Mouse (Mus musculus): Measurements from ENCODE around the gene Prr14l.
A peak's percentile ranks its signal among the peaks of the same experiment; 100 is the strongest.
"Not testable (repeated sequence)": the region's sequence is repeated elsewhere in the genome, so short reads cannot be mapped to it uniquely, and the experiment has no call there.

Prr14l gene

GRCm38 (mm10) chr5:32785313-32785915, 68.6 kb downstream of the Prr14l start, which contains the start of gene Pisd:
Gene Pisd (minus strand): TSS chr5:32785646.
- DNase-seq: peak; percentile 95

GRCm38 (mm10) chr5:32784726-32785125, 69.3 kb downstream of the Prr14l start:
- peak; percentile 18 for DNase-seq

GRCm38 (mm10) chr5:32781596-32781995, 72.5 kb downstream of the Prr14l start:
- no peak for DNase-seq

- no peak for DNase-seq
Observed at GRCm38 (mm10) chr5:32778168-32778567, 75.9 kb downstream of the Prr14l start.

GRCm38 (mm10) chr5:32772361-32772760, 81.7 kb downstream of the Prr14l start:
- DNase-seq: no peak

- DNase-seq: no peak
Observed at GRCm38 (mm10) chr5:32767636-32768373, 86.3 kb downstream of the Prr14l start.

- no peak for DNase-seq
Observed at GRCm38 (mm10) chr5:32767004-32767403, 87.1 kb downstream of the Prr14l start.

GRCm38 (mm10) chr5:32761566-32762140, 92.4 kb downstream of the Prr14l start:
- DNase-seq: no peak

- no peak for DNase-seq
Observed at GRCm38 (mm10) chr5:32760787-32761186, 93.3 kb downstream of the Prr14l start.

- not testable (repeated sequence) for DNase-seq
Observed at GRCm38 (mm10) chr5:32760352-32760751, 93.7 kb downstream of the Prr14l start.

- DNase-seq: no peak
Observed at GRCm38 (mm10) chr5:32759662-32760061, 94.4 kb downstream of the Prr14l start.

- DNase-seq: no peak
Observed at GRCm38 (mm10) chr5:32756141-32756540, 97.9 kb downstream of the Prr14l start.

GRCm38 (mm10) chr5:32751736-32752135, 102.3 kb downstream of the Prr14l start:
- DNase-seq: no peak

- no peak for DNase-seq
Observed at GRCm38 (mm10) chr5:32748936-32749335, 105.1 kb downstream of the Prr14l start.

- DNase-seq: peak; percentile 46
Observed at GRCm38 (mm10) chr5:32747650-32748375, 106.2 kb downstream of the Prr14l start.

- DNase-seq: peak; percentile 24
Observed at GRCm38 (mm10) chr5:32745705-32746655, 108.1 kb downstream of the Prr14l start.

GRCm38 (mm10) chr5:32742149-32742548, 111.9 kb downstream of the Prr14l start:
- peak; percentile 70 for DNase-seq

GRCm38 (mm10) chr5:32741377-32741776, 112.7 kb downstream of the Prr14l start:
- not testable (repeated sequence) for DNase-seq

- DNase-seq: not testable (repeated sequence)
Observed at GRCm38 (mm10) chr5:32740850-32741249, 113.2 kb downstream of the Prr14l start.

- no peak for DNase-seq
Observed at GRCm38 (mm10) chr5:32740138-32740537, 113.9 kb downstream of the Prr14l start.
